Mouse (Mus musculus): ENCODE results near the gene Kcne4.

Gene Kcne4

DNA sequence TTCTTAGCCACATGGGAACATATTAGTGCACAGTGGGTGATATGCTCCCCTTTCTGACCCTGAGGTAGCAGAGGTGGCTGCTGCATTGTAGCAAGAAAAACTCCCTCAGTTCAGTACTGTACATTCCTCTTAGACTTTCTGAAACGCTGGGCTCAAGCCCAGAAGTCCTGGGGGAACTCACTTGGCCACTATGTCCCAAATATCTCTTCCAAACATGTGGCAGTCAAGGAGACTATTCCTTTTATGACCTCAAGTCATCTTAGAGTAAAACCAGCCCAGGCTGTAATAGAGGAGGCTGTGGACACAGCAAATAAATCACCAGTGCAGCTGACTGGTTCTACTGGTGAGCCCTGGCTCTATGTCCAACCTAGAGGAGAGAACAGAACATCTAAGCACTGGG is 45.7 kb downstream of the Kcne4 start:
- DNase-seq = no peak

DNA sequence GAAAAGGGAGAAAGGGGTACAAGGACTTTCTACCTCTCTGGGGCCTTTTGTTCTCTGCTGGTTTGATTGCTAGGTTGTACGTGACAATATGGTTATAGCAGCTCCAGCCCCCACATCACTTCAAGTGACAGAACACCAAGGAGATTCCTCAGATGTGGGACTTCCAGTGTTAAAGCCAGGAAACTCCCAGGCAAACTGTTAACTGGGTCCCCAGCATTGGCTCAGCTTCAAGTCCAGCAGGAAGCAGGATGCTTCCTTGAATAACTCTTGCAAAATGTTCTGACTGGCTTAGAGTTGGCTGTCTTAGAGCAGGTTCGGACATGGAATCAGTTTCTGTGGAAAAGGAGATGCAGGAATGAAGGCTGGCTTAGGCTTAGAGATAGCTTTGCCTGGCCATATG is 47.3 kb downstream of the Kcne4 start:
- DNase-seq = no peak

DNA sequence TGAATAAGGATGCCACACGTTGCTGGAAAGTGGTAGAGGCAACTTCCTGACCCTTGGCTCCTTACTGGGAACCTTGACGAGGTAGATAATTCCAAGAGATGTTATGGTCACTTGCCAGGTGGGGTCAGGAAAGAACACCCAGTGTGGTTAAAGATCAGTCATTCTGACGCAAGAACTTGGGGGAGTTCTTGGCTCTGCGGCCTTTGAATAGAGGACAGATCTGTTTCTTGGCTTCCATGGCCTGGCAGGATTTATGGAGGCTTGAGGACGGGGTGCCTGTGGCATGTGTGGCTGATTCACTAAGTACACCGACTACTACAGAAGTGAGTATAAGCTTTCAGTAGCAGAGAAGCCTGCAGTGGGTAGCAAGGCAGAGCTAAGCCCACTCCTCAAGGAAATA is 47.8 kb downstream of the Kcne4 start:
- DNase-seq = no peak

DNA sequence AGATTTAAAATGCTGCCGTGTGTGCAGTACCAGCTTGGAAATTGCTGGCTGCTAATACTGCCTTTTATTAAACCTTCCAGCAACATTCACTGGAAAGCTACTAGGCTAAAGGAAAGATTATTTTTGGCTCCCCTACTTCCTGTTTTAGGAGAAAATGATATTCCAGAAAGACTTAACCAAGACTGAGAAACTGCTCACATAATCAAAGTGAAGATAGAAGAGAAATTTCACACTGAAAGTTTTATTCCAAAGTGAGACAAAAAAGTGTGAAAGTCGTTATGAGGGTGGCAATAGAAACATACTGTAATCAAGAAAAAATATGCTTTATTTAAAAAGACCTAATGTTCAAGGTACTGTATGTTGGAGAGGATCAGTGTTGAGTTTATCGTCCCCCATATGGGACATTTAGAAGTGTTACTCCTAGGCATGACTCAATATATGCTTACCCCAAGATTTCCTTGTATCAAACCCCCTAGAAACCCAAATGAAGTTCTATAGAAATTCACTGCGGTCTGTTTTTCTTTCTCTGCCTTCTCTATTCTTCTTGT is 48.3 kb downstream of the Kcne4 start:
- DNase-seq = no peak

DNA sequence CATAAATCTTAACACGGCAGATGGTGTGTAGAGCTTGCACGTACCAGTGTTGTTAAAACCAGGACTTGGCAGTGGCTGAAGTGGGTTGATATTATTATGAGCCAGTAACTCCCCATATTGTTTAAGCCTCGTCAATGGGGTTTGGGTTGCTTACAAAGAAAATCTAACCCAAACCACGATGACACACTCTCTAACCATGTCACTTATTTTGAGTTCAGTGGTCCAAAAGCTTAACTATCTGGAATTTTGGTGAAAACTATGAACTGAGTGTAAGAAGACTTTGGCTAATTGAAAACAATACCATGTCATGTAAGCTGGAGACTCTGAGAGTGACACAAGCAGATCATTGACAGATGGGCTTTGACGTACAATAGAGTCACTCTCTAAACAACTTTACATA is 49.4 kb downstream of the Kcne4 start:
- no peak for DNase-seq

DNA sequence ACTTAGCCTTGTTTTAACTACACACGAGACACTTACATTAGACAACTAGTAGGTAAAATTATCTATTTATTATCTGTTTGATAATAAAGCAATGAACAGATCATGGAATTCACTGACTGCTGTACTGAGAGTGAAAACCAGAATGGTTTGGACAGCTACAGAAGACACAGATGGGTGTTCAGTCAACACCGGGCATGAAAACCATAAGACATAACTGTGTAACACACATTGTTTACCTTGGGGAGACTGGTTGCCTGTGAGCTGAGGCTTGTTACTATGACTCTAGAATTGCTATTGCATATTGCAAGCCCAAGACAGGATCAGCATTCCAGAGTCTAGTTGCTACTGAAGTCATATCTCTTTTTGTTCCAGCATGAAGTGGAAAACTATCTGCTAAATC is 49.9 kb downstream of the Kcne4 start:
- DNase-seq = no peak
